Mouse (Mus musculus) testis, postnatal 10 days (tissue): ENCODE measurements around the gene Mplkip.

Source experiments
- DNase-seq: peaks from one replicate; pipeline ENCODE4 v3.0.0; 2021; ENCODE audit warnings: low spot score

Gene Mplkip

GRCm38 (mm10) chr13:17694911-17695699 lies at the start of gene Mplkip, which contains the start of gene Sugct:
Mplkip (plus strand) TSS chr13:17695192.
Sugct (minus strand) TSS chr13:17695553.
- DNase-seq: peak; percentile 100

DNA sequence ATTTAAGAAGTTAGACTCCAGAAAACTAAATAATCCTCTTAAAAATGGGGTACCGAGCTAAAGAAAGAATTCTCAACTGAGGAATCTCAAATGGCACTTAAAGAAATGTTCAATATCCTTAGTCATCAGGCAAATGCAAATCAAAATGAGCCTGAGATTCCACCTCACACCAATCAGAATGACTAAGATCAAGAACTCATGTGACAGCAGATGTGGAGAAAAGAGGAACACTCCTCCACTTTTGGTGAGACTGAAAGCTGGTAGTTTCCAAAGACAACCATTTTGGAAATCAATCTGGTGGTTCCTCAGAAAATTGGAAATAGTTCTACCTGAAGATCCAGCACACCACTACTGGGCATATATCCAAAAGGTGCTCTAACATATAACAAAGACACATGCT lies 27.6 kb upstream of the Mplkip start:
- DNase-seq: no peak

GRCm38 (mm10) chr13:17671122-17671521 lies 23.9 kb upstream of the Mplkip start:
- no peak for DNase-seq

DNA sequence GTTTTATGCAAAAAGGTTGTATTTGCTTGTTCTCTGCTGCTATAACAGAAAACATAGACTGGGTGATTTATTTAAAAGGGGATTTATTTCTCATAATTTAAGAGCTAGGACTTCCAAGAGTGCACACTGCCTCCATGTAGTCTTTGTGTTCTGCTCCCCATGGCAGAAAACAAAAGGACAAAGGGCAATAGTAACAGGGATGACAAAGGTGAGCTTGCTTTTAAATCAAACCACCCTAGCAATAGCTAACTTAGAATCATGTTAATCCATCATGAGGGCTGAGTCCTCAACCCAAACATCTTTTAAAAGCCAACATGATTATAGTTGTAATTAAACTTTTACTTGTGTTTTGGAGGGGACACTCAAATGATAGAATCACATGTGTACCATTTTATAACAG lies 5.5 kb upstream of the Mplkip start:
- DNase-seq: no peak

- DNase-seq: no peak
Measured at GRCm38 (mm10) chr13:17690686-17691085, 4.3 kb upstream of the Mplkip start.

- no peak for DNase-seq
Measured at GRCm38 (mm10) chr13:17691436-17691835, 3.6 kb upstream of the Mplkip start.

GRCm38 (mm10) chr13:17693816-17694215 lies 1.2 kb upstream of the Mplkip start:
- no peak for DNase-seq

GRCm38 (mm10) chr13:17694414-17694813 lies 578 bp upstream of the Mplkip start:
- DNase-seq: no peak

GRCm38 (mm10) chr13:17695898-17696580 lies 1.0 kb downstream of the Mplkip start:
- no peak for DNase-seq

DNA sequence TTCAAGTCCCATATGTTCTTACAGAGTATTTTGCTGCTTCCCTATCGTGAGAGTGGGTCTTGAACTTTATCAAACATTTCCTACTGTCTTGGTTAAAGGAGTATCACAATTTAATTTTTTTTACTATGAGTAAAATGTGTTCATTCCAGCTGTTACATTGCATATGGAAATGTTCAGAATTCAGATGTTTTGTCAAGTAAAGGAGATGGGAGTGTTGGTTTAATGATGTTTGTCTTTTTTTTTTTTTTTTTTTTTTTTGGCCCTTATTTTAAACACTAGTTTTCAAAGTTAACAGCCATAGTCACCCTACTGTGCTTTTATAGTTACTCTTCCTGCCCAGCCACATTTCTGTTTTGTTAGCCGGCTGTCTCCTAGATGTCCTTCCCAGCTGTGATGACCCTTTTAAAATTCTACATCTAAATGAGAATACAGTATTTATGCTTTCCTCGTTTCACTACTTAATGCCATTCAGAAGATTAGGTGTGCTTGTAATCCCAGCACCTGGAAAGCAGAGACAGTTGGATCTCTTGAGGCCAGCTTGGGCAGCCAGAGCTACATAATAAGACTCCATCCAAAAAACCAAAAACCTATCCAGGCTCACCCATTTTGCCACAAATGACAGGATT lies 5.2 kb downstream of the Mplkip start:
- no peak for DNase-seq

- no peak for DNase-seq
Measured at GRCm38 (mm10) chr13:17701322-17701721, 6.3 kb downstream of the Mplkip start.

- no peak for DNase-seq
Measured at GRCm38 (mm10) chr13:17702311-17702710, 7.3 kb downstream of the Mplkip start.

DNA sequence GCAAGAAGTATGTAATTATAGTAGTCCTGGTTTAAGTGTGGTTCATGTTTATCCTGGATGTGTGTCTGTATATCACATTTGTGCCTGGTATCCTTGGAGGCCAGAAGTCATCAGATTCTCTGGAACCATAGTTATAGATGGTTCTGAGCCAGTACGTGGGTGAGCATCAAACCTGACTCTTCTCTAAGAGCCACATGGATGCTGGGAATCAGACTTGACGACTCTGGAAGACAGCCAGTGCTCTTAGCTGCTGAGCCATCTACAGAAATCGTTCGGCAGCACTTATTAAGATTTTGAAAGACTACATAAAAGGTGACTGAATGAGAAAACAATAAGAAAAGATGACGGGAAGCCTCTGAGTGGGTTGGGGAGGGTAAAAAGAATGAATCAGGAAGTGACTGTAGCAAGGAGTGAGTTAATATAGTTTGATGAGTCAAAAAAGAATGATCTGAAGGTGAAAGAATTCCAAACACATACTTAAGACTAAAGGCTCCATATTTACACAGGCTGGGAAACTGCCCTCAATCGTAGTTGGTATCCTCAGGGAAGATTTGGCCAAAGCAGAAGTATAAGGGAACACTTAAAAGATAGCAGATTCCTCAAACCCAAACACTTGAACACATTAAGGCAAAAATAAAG lies 10.3 kb downstream of the Mplkip start:
- no peak for DNase-seq

- DNase-seq: no peak
Measured at GRCm38 (mm10) chr13:17708784-17709311, 13.9 kb downstream of the Mplkip start.

DNA sequence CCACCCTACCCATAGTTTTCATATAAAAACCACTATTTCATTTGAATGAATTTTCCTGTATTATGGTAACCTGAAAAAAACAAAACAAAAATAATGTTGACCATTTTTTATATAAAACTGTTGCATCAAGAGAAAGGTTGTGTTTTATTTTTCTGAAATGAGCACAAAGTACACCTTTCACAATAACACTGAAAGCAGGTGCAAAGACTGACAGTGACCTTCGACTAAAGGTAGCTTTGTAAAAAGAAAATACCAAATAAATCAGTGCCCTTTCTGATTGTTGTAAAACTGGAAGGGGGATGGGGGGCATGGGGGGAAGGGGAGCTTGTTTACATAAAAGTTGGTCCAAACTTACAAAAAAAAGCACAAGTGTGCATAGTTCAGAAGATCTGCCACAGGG lies 22.4 kb downstream of the Mplkip start:
- DNase-seq: no peak

DNA sequence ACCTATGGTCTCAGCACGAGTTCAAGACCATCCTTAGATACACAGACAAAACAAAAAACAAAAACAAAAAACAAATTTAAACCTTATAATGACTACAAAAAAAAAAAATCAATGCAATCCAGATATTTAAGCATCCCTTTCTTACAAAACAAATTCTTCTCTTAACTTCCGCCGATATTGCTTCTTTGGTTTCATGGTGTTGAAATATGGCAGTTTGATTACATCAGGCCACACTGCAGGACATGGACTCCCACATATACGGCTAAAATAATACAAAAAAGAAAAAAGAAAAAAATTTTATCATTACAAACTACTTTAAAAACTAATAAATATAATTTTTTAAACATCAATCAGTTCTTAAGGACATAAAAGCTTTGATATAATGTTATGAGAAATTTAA lies 32.9 kb downstream of the Mplkip start:
- DNase-seq: no peak

DNA sequence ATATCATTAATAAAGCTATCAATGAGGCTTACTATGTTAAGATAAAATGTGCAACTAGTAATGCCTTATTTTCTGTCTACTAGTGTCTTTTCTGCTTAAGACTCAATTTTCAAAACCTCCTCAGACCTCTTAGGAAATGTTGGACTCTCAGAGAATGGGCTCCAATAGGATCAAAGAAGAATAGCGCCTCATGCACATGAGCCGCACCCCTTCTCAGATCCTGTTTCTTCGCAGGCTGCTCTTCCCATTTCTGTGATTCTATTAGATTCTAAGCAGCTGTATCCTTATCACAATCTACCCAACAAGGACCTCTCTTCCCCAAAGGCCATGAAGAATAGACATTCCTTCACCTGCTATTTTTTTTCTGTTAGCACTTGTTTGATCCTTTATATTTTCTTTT lies 33.8 kb downstream of the Mplkip start:
- no peak for DNase-seq
